Mouse (Mus musculus): Measurements from ENCODE around the gene Aloxe3.

DNA sequence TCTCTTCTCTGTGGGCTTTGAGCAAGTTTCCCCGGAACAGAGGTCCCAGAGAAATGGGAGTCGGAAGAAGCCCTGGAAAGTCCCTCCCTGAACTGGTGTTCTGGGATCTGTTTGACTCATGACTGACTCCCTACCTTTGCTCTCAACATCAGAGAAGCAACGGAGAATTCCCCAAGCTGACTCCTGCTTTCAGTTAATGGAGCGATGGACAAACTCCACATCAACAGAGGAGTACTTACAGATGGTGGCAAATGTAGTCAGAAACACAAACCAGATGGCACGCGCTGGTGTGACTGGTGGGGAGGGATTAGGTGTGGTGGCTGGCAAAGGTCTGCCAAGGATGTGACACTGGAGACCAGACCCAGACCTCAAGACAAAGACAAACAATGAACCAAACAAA is 25.3 kb downstream of the Aloxe3 start:
- TF ChIP-seq CTCF (IDR thresholded peaks at IDR 0.05) (no peak), EP300 (IDR thresholded peaks at IDR 0.05) (no peak)

Measured in lung, postnatal 0 days (tissue).